Mouse (Mus musculus) heart, postnatal 0 days (tissue): ENCODE results near the gene Rabgef1.

Source experiments
- CTCF ChIP-seq: IDR thresholded peaks from 2 replicates; pipeline ENCODE4 v1.5.1; 2016; ENCODE audit warnings: antibody characterized with exemption, control low read depth, low read depth
- EP300 ChIP-seq: IDR thresholded peaks from 2 replicates; pipeline ENCODE4 v1.6.1; 2016; ENCODE audit warnings: antibody characterized with exemption, low read depth

GRCm38 (mm10) chr5:130143977-130144333, 27.6 kb upstream of the Rabgef1 start:
- TF ChIP-seq CTCF (no peak), EP300 (no peak)
